Mouse (Mus musculus) lung, postnatal 0 days (tissue): ENCODE measurements at regions not wholly inside any gene's neighbourhood (a gene's known extent, or its start where the extent isn't known, plus 50 kb on each side); places are given as distances from the start of the nearest gene placed in this dataset.
A peak's percentile ranks its signal among the peaks of the same experiment; 100 is the strongest.

Experiments
- CTCF ChIP-seq: IDR thresholded peaks from 2 replicates; pipeline ENCODE4 v1.5.1; 2016; ENCODE audit warnings: antibody characterized with exemption, mild to moderate bottlenecking
- EP300 ChIP-seq: IDR thresholded peaks from 2 replicates; pipeline ENCODE4 v1.6.1; 2016; ENCODE audit warnings: antibody characterized with exemption, mild to moderate bottlenecking, control low read depth

DNA sequence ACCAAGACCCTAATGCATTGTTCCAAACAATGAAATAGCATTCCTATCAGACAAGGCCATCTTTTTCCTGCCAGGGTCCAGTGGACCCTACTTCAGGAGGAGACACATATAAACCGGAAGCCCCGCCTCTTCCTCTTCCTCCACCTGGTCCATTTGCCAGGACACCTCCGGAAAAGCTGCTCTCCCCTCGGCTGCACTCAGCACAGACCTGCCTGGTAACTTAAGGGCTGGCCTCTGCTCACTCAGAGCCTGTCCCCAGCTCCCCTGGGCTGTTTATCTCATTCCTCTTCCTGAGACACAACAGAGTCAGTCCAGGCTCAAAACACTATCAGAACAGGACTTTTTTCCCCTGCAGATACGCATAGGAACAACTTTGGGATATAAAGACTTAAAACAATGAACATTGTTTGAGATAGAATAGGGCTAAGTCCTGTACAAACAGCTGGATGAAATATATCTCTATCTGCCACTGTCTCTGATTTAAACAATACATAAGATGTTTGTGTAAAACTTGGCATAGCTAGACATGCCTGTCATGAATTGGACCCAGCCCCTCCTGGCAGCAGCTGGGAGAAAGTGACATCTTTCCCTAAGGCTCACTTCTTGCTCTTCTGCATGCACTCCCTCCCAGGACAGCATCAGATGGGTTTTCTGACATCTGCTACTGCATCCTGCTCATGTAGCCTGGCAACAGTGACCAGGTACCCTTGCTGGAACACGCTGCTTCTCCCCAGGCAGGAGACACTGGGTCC lies 119.6 kb downstream of the Lrrc30 start:
- TF ChIP-seq EP300 (peak; percentile 94), CTCF (no peak)
